Mouse (Mus musculus): ENCODE measurements around the gene Mid1.

GRCm38 (mm10) chrX:169880826-169881225 lies 195.8 kb downstream of the Mid1 start:
- TF ChIP-seq CTCF (IDR thresholded peaks at IDR 0.05; ENCODE audit: extremely low read depth, insufficient read depth, low read length) (no peak), POLR2A (IDR thresholded peaks at IDR 0.05; ENCODE audit: extremely low read depth, insufficient read depth, low read length) (no peak)
